Mouse (Mus musculus) lung, adult 10 weeks (tissue): ENCODE measurements around the gene Cst8. TPM values are rescaled to one million over a fixed set of nuclear protein-coding genes. Genes with fewer than 3 reads are reported as not detected.

Source experiments
- polyA plus RNA-seq: library from polyadenylated mRNA; stranded (reverse); fragments of 350-450 nt; fragmentation: Illumina TruSeq; extraction: RNeasy Lipid Tissue Mini Kit (QIAGEN cat#74804); gene quantifications from one replicate; pipeline ENCODE4 v1.2.3, GENCODE M21; 2014; ENCODE audit warnings: low read depth, low replicate concordance; ENCODE audit not compliant: insufficient read depth

The Cst8 gene
- 38.4 TPM for polyA plus RNA-seq

GRCm38 (mm10) chr2:148798485-148798884, at the start of gene Cst8:
Gene Cst8, plus strand, starts transcription at chr2:148798785.

GRCm38 (mm10) chr2:148750058-148750457, 48.5 kb upstream of the Cst8 start, which contains the start of gene Cstl1:
Gene Cstl1, plus strand, starts transcription at chr2:148750358.

GRCm38 (mm10) chr2:148771397-148771796, 27.2 kb upstream of the Cst8 start, which contains the start of gene Cst11:
Gene Cst11, minus strand, starts transcription at chr2:148771497.

GRCm38 (mm10) chr2:148781709-148782108, 16.9 kb upstream of the Cst8 start, which contains the start of gene 8030411F24Rik:
Gene 8030411F24Rik, plus strand, starts transcription at chr2:148782009.

GRCm38 (mm10) chr2:148789142-148789541, 9.4 kb upstream of the Cst8 start, which contains the start of gene Cst12:
Gene Cst12, plus strand, starts transcription at chr2:148789361.

GRCm38 (mm10) chr2:148819909-148820308, 21.3 kb downstream of the Cst8 start, which contains the start of gene Cst13:
Gene Cst13, plus strand, starts transcription at chr2:148820081.

GRCm38 (mm10) chr2:148834912-148835311, 36.3 kb downstream of the Cst8 start, which contains the start of gene Cst9:
Gene Cst9, plus strand, starts transcription at chr2:148835147.

Other genes starting within 250 kb of the Cst8 start
- gene Nxt1, start 126.2 kb upstream of the Cst8 start, polyA plus RNA-seq: 25.8 TPM
- gene Gzf1, start 117.8 kb upstream of the Cst8 start, polyA plus RNA-seq: 12.4 TPM
- gene Napb, start 66.3 kb upstream of the Cst8 start, polyA plus RNA-seq: 0.53 TPM
- gene Cstl1, start 48.4 kb upstream of the Cst8 start, polyA plus RNA-seq: not detected
- not detected for gene Cst11, start 27.3 kb upstream of the Cst8 start, polyA plus RNA-seq
- gene 8030411F24Rik, start 16.8 kb upstream of the Cst8 start, polyA plus RNA-seq: not detected
- not detected for gene Cst12, start 9.4 kb upstream of the Cst8 start, polyA plus RNA-seq
- not detected for gene Cst13, start 21.3 kb downstream of the Cst8 start, polyA plus RNA-seq
- gene Cst9, start 36.4 kb downstream of the Cst8 start, polyA plus RNA-seq: not detected
- gene 9230104L09Rik, start 66.3 kb downstream of the Cst8 start, polyA plus RNA-seq: 37.1 TPM
- 1,631 TPM for gene Cst3, start 76.9 kb downstream of the Cst8 start, polyA plus RNA-seq
- not detected for gene Gm1330, start 204.5 kb downstream of the Cst8 start, polyA plus RNA-seq
- gene Gm10750, start 218.5 kb downstream of the Cst8 start, polyA plus RNA-seq: not detected